Mouse (Mus musculus): ENCODE results near the gene Kalrn. TPM values are rescaled to one million over a fixed set of nuclear protein-coding genes. Genes with fewer than 3 reads are reported as not detected.

Kalrn gene
- total and polyA plus RNA-seq, 2 experiments from 2014 or later = 23.6 to 148 TPM

- no peaks in the 10 kb centered on the region for H3K9me3 ChIP-seq (ENCODE audit: low read length)
- no peak overlapping the region for H3K4me2 ChIP-seq (ENCODE audit: low read depth)
- WGBS = 89% methylated on average over 3 of the region's 3 CpGs
- no peaks in the 10 kb centered on the region for H3K4me1 ChIP-seq (ENCODE audit: insufficient read depth)
- ATAC-seq (no peak), DNase-seq (no peak)
- no peak overlapping the region for H3K9ac ChIP-seq
- no peak overlapping the region for H3K4me3 ChIP-seq (ENCODE audit: low read depth, low read length)
- no peak overlapping the region for H3K27ac ChIP-seq (ENCODE audit: low read depth, low read length)
- no peak for TF ChIP-seq CTCF (IDR thresholded peaks at IDR 0.05; ENCODE audit: low read depth)
- H3K36me3 ChIP-seq (ENCODE audit: insufficient read depth) = peaks cover 12% of the 10 kb centered on the region; the same call in 1 of the 2 replicates
- H3K27me3 ChIP-seq (ENCODE audit: insufficient read depth, low read length) = no peaks in the 10 kb centered on the region
Observed at GRCm38 (mm10) chr16:34058611-34059010, 514.7 kb downstream of the Kalrn start.

DNA sequence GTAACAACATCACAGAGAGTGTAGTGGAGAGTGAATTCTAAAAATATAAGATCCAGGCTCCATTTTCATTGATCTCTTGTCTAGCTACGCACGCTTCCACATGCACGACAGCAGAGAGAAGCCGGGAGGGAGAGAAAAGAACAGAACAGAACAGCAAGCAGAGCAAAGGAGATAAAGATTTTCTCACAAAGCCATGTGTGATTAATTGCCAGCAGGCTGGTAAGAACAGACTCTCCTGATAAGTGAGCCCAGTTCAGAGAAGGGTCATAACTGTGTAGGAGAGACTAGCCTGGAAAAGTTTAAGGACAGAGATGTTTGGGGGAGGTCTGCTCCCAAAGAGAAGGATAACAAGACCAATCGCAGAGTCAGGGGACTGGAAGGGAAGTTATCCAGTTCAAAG, 515.9 kb downstream of the Kalrn start:
- Histone ChIP-seq H3K4me2 (ENCODE audit: low read depth) (no peak overlapping the region), H3K27me3 (ENCODE audit: insufficient read depth, low read length) (no peaks in the 10 kb centered on the region), H3K27ac (ENCODE audit: low read depth, low read length) (no peak overlapping the region), H3K36me3 (ENCODE audit: insufficient read depth) (peaks cover 23% of the 10 kb centered on the region), H3K9me3 (ENCODE audit: low read length) (no peaks in the 10 kb centered on the region), H3K9ac (no peak overlapping the region), H3K4me3 (ENCODE audit: low read depth, low read length) (no peak overlapping the region), H3K4me1 (ENCODE audit: insufficient read depth) (no peaks in the 10 kb centered on the region)
- no peak for ATAC-seq
- no peak for DNase-seq
- no peak for TF ChIP-seq CTCF (IDR thresholded peaks at IDR 0.05; ENCODE audit: low read depth)
- 71% methylated on average over 5 of the region's 5 CpGs for WGBS

GRCm38 (mm10) chr16:34056418-34057111, 516.8 kb downstream of the Kalrn start:
- WGBS = 65% methylated on average over 10 of the region's 10 CpGs
- Histone ChIP-seq H3K36me3 (ENCODE audit: insufficient read depth) (peaks cover 28% of the 10 kb centered on the region), H3K4me3 (ENCODE audit: low read depth, low read length) (no peak overlapping the region), H3K9ac (no peak overlapping the region), H3K4me1 (ENCODE audit: insufficient read depth) (no peaks in the 10 kb centered on the region), H3K27ac (ENCODE audit: low read depth, low read length) (no peak overlapping the region), H3K9me3 (ENCODE audit: low read length) (no peaks in the 10 kb centered on the region), H3K4me2 (ENCODE audit: low read depth) (no peak overlapping the region), H3K27me3 (ENCODE audit: insufficient read depth, low read length) (no peaks in the 10 kb centered on the region)
- DNase-seq = no peak
- ATAC-seq = no peak
- no peak for TF ChIP-seq CTCF (IDR thresholded peaks at IDR 0.05; ENCODE audit: low read depth)

DNA sequence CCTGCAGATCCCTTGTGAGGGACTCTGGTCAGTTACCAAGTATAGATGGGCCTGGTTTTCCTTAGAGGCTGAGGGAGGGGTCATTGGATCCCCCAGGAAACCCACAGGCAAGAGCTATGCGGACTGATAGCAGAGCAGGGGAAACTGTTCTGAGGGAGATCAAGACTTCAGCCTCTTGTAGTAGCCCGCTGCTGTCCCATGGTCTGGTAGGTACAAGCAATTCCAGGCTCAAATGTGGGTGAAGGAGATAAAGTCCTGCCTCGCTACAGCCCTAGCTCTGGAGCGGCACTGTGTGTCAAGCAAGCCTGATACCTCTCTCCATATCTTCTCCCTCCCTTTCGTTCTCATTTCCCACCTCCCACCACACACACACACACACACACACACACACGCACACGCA, 523.2 kb downstream of the Kalrn start:
- Histone ChIP-seq H3K27ac (ENCODE audit: low read depth, low read length) (no peak overlapping the region), H3K4me2 (ENCODE audit: low read depth) (no peak overlapping the region), H3K4me3 (ENCODE audit: low read depth, low read length) (no peak overlapping the region), H3K4me1 (ENCODE audit: insufficient read depth) (no peaks in the 10 kb centered on the region), H3K9ac (no peak overlapping the region), H3K27me3 (ENCODE audit: insufficient read depth, low read length) (no peaks in the 10 kb centered on the region), H3K9me3 (ENCODE audit: low read length) (no peaks in the 10 kb centered on the region), H3K36me3 (ENCODE audit: insufficient read depth) (peaks cover 41% of the 10 kb centered on the region)
- 86% methylated on average over 7 of the region's 7 CpGs for WGBS
- DNase-seq = no peak
- no peak for TF ChIP-seq CTCF (IDR thresholded peaks at IDR 0.05; ENCODE audit: low read depth)
- ATAC-seq = no peak

- H3K4me1 ChIP-seq (ENCODE audit: insufficient read depth) = no peaks in the 10 kb centered on the region
- H3K9ac ChIP-seq = no peak overlapping the region
- no peaks in the 10 kb centered on the region for H3K9me3 ChIP-seq (ENCODE audit: low read length)
- DNase-seq (no peak), ATAC-seq (no peak)
- H3K36me3 ChIP-seq (ENCODE audit: insufficient read depth) = peaks cover 36% of the 10 kb centered on the region
- TF ChIP-seq CTCF (IDR thresholded peaks at IDR 0.05; ENCODE audit: low read depth) = no peak
- H3K27ac ChIP-seq (ENCODE audit: low read depth, low read length) = no peak overlapping the region
- H3K4me3 ChIP-seq (ENCODE audit: low read depth, low read length) = no peak overlapping the region
- H3K27me3 ChIP-seq (ENCODE audit: insufficient read depth, low read length) = no peaks in the 10 kb centered on the region
- no peak overlapping the region for H3K4me2 ChIP-seq (ENCODE audit: low read depth)
- 94% methylated on average over 12 of the region's 12 CpGs for WGBS
Observed at GRCm38 (mm10) chr16:34049361-34049760, 524.0 kb downstream of the Kalrn start.

- no peaks in the 10 kb centered on the region for H3K9me3 ChIP-seq (ENCODE audit: low read length)
- no peak overlapping the region for H3K4me2 ChIP-seq (ENCODE audit: low read depth)
- WGBS = 87% methylated on average over 4 of the region's 4 CpGs
- TF ChIP-seq CTCF (IDR thresholded peaks at IDR 0.05; ENCODE audit: low read depth) = no peak
- H3K36me3 ChIP-seq (ENCODE audit: insufficient read depth) = peaks cover 26% of the 10 kb centered on the region
- DNase-seq (no peak), ATAC-seq (no peak)
- H3K27me3 ChIP-seq (ENCODE audit: insufficient read depth, low read length) = no peaks in the 10 kb centered on the region
- H3K9ac ChIP-seq = no peak overlapping the region
- no peaks in the 10 kb centered on the region for H3K4me1 ChIP-seq (ENCODE audit: insufficient read depth)
- H3K4me3 ChIP-seq (ENCODE audit: low read depth, low read length) = no peak overlapping the region
- H3K27ac ChIP-seq (ENCODE audit: low read depth, low read length) = no peak overlapping the region
Observed at GRCm38 (mm10) chr16:34048232-34048631, 525.1 kb downstream of the Kalrn start.

DNA sequence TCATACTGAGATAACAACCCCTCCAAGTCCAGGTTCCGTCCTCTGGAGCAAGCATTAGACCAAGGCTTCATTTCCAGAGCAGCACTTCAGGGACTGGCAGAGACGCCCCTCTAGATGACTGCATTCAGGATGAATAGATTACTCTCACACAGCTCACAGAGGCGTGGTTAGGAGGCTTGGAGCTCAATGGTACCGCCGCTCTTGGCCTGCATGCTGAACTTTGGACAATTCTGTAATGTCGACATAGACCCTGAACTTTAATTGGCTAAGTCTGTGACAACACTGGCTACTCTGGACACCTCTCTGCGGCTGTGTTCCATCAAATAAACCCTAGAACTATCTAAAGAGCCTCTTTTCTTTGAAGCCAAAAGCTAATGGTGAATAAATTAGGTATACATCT, 525.8 kb downstream of the Kalrn start:
- TF ChIP-seq CTCF (IDR thresholded peaks at IDR 0.05; ENCODE audit: low read depth) = no peak
- no peak overlapping the region for H3K9ac ChIP-seq
- WGBS = 56% methylated on average over 7 of the region's 7 CpGs
- DNase-seq = no peak
- peaks cover 21% of the 10 kb centered on the region for H3K36me3 ChIP-seq (ENCODE audit: insufficient read depth)
- ATAC-seq = no peak
- no peak overlapping the region for H3K4me2 ChIP-seq (ENCODE audit: low read depth)
- H3K4me1 ChIP-seq (ENCODE audit: insufficient read depth) = no peaks in the 10 kb centered on the region
- no peak overlapping the region for H3K4me3 ChIP-seq (ENCODE audit: low read depth, low read length)
- H3K27me3 ChIP-seq (ENCODE audit: insufficient read depth, low read length) = no peaks in the 10 kb centered on the region
- H3K9me3 ChIP-seq (ENCODE audit: low read length) = no peaks in the 10 kb centered on the region
- H3K27ac ChIP-seq (ENCODE audit: low read depth, low read length) = no peak overlapping the region
